Mouse (Mus musculus): Measurements from ENCODE around the gene Tmem164.

DNA sequence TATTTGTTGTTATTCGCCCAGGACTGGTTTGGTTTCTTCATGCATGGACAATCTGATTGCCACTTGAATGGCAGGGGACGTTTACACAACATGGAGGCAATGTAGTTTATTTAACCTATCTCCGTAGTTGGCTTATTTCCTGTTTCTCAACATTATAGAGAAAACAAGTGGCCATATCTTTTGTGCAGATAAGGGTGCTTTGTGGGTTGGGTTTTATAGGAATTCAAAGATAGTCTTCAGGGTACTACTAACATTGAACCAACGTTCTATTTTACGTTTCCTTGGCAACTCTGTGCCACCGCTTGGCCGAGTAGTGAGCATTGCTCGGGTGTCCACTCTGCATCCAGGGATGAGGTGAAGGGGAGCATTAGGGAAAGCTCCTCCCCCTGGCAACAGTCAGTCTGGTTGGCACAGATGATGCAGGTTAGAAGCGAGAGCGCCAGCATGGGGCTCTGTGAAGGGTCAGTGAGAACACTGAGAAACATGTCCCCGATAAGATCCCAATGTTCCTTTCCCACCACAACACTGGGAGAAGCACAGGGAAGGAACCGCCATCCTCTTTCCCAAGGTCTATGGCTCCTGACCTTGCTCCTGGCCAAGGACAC lies 148.8 kb downstream of the Tmem164 start:
- no peak for TF ChIP-seq MAX (IDR thresholded peaks at IDR 0.05; ENCODE audit: low read depth)
- TF ChIP-seq POLR2A (IDR thresholded peaks at IDR 0.05; ENCODE audit: insufficient read length, low read depth): no peak

Data from myocyte (in vitro differentiated cells).